9 mouse cellular contexts compared by ENCODE assay signal in the genomic region with DNA sequence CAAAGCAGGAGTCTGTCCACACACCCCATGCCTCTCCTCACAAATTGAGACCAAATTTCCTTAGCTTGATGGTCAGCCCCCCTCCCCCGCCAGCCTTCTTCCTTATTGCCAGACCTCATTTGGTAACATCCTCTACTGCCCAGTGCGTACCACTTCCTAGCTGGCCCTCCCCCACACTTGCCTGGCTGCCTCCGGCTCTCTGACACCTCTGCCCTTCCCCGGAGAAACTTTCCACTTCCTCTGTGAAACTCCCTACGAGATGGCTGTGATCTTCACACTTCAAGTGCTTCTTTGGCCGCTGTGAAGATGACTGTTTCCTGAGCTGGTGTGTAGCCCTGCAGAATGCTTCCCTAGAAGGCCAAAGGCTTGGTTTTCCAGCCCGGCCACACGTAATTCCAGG. TPM values are rescaled to one million over a fixed set of nuclear protein-coding genes. Genes with fewer than 3 reads are reported as not detected.
DNase-seq lines count a peak whose midpoint lies in the region.
"Had no signal": no experiment of that assay in that cellular context is flagged by ENCODE, and none has a peak within 500 bp of the region (broad histone marks: within the 10 kb centered on the region; RNA-seq: fewer than 3 reads in every experiment).

No protein-coding gene starts in this region.

- DNase-seq in left cerebral cortex, postnatal 10 days (ENCODE audit: extremely low spot score in 1 of 2, low spot score in 2 of 2) = peak; percentile 39 to 64
- DNase-seq in left cerebral cortex, postnatal 4 days = no peak
- peak; percentile 95 for DNase-seq in induced T-regulatory cell, adult 2 months (ENCODE audit: low read depth)
- peak; percentile 76 to 79 for DNase-seq in lung, postnatal 4 days
- peak; percentile 91 for DNase-seq in thymus, postnatal 14 days
- DNase-seq in embryo, embryonic 11 days = no peak
- no peak for DNase-seq in cerebellum, adult 9-10 months
- no peak for DNase-seq in retina, postnatal 1 day

- intact Hi-C loops in left cerebral cortex, postnatal 10 days (cut with DNase I) = no loop called here
- intact Hi-C loops in left cerebral cortex, postnatal 4 days (cut with DNase I) = no loop called here

RNA-seq across cellular contexts. Expression of gene Ubxn11, which starts 3.7 kb away (rescaled TPM):
- total RNA-seq in left cerebral cortex, postnatal 10 days (2021) = 10 to 100 TPM; 22.6 to 24.9 TPM
- 10 to 100 TPM; 16.9 to 24.0 TPM for total RNA-seq in left cerebral cortex, postnatal 4 days (2021)

RNA-seq across cellular contexts. Expression of gene Cd52, which starts 3.7 kb away (rescaled TPM):
- 1 to 10 TPM; 1.3 to 1.6 TPM for total RNA-seq in left cerebral cortex, postnatal 10 days (2021)
- 1 to 10 TPM; 1.1 to 1.6 TPM for total RNA-seq in left cerebral cortex, postnatal 4 days (2021)

RNA-seq across cellular contexts. Expression of gene Sh3bgrl3, which starts 30.0 kb away (rescaled TPM):
- 100 to 1,000 TPM; 217 to 225 TPM for total RNA-seq in left cerebral cortex, postnatal 10 days (2021)
- total RNA-seq in left cerebral cortex, postnatal 4 days (2021) = 100 to 1,000 TPM; 214 to 231 TPM

RNA-seq across cellular contexts. Expression of gene Crybg2, which starts 38.0 kb away (rescaled TPM):
- 1 to 10 TPM; 2.9 to 3.5 TPM for total RNA-seq in left cerebral cortex, postnatal 10 days (2021)
- total RNA-seq in left cerebral cortex, postnatal 4 days (2021) = 1 to 10 TPM; 5.8 to 8.5 TPM

RNA-seq across cellular contexts. Expression of gene Zfp683, which starts 45.0 kb away (rescaled TPM):
- total RNA-seq in left cerebral cortex, postnatal 10 days (2021) = not detected
- total RNA-seq in left cerebral cortex, postnatal 4 days (2021) = not detected
- total RNA-seq: left cerebral cortex, postnatal 25 days had no signal

Comparison
In these comparisons a context has a peak if more than half of its experiments do, and no peak if none do; other contexts are left out.
1. DNase-seq: peak in left cerebral cortex, postnatal 10 days (2 of 2), induced T-regulatory cell, adult 2 months (single experiment), lung, postnatal 4 days (2 of 2) and thymus, postnatal 14 days (single experiment); none in left cerebral cortex, postnatal 4 days (single experiment), embryo, embryonic 11 days (single experiment), cerebellum, adult 9-10 months (single experiment) and retina, postnatal 1 day (single experiment).